Mouse (Mus musculus): ENCODE results near the gene Kazn. TPM values are rescaled to one million over a fixed set of nuclear protein-coding genes. Genes with fewer than 3 reads are reported as not detected.

Gene Kazn
- 0.78 and 1.0 TPM in 2 replicates for polyA plus RNA-seq (2012; rRNA removed)

GRCm38 (mm10) chr4:142239240-142240126 lies at the start of gene Kazn:
Kazn (minus strand) TSS chr4:142239401.

GRCm38 (mm10) chr4:142084131-142084899 lies 154.9 kb downstream of the Kazn start, which contains the start of gene Tmem51:
Tmem51 (minus strand) TSS chr4:142084304.

Other genes with a start within 250 kb of the Kazn start
- gene Fhad1, start 224.3 kb downstream of the Kazn start, polyA plus RNA-seq (2012; rRNA removed), result 0.14 and 0.41 TPM in 2 replicates
- 7.6 and 8.0 TPM in 2 replicates for gene Tmem51, start 155.1 kb downstream of the Kazn start, polyA plus RNA-seq (2012; rRNA removed)